Mouse (Mus musculus): Measurements from ENCODE around the gene Rps28. TPM values are rescaled to one million over a fixed set of nuclear protein-coding genes. Genes with fewer than 3 reads are reported as not detected.
"Not testable (repeated sequence)": the region's sequence is repeated elsewhere in the genome, so short reads cannot be mapped to it uniquely, and the experiment has no call there.

Gene Rps28
- polyA plus RNA-seq, 1 experiment from 2014 or later: 1,207 TPM

DNA sequence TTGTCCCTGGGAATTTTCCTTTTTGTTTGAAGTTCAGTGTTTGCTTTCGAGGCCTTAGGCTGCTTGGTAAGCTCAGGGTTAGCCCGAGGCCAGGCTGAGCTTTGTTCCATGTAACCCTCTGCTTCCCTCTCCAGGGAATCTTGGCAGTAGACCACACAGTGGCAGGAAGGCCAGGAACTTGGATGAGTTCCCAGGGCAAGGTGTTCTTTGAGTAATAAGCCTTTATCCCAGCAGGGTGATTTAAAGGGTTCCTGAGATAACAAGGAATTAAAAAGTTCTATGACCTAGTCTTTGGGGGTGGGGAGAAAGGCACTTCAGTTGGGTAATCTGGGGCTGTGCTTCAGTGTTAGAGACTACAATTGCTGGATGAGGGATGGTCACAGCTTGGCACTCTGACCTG is 4.5 kb upstream of the Rps28 start:
- peak; percentile 59 for ATAC-seq
- TF ChIP-seq CTCF (IDR thresholded peaks at IDR 0.05): peak; percentile 5
- DNase-seq (ENCODE audit: low read depth, low spot score): peak; percentile 68
- POLR2A ChIA-PET: no interaction called here
- H3K27me3 ChIP-seq: no peaks in the 10 kb centered on the region
- in situ Hi-C loops (cut with MboI; ENCODE audit: low pct_unique_long_range_greater_than_20kb): loop anchor here (5.0 to 10.0 kb wide), 2 partner anchors 294 to 387 kb away; no protein-coding TSS in a partner anchor
- CTCF ChIA-PET: interaction anchor here (1.3 to 4.6 kb wide), 2 partner anchors 12 to 50 kb away, joined by 4 to 18 read pairs; no protein-coding TSS in a partner anchor

- ChIA-PET POLR2A (no interaction called here), CTCF (interaction anchor here (0.7 to 4.6 kb wide), 11 partner anchors 14 to 863 kb away, joined by 3 to 18 read pairs (median 4); partner anchors contain the start of genes Cd320 and Kank3)
- TF ChIP-seq CTCF (IDR thresholded peaks at IDR 0.05): no peak
- H3K27me3 ChIP-seq: no peaks in the 10 kb centered on the region
- DNase-seq (ENCODE audit: low read depth, low spot score) (no peak), ATAC-seq (no peak)
- in situ Hi-C loops (cut with MboI; ENCODE audit: low pct_unique_long_range_greater_than_20kb): loop anchor here (5.0 to 10.0 kb wide), 2 partner anchors 292 to 385 kb away; no protein-coding TSS in a partner anchor
Measured at GRCm38 (mm10) chr17:33826850-33827249, 2.5 kb upstream of the Rps28 start.

- POLR2A ChIA-PET: interaction anchor here (0.6 to 3.0 kb wide), 4 partner anchors 13 to 120 kb away, joined by 3 to 11 read pairs (median 5); partner anchors contain the start of gene Cd320
- DNase-seq (ENCODE audit: low read depth, low spot score) (no peak), ATAC-seq (no peak)
- TF ChIP-seq CTCF (IDR thresholded peaks at IDR 0.05): no peak
- in situ Hi-C loops (cut with MboI; ENCODE audit: low pct_unique_long_range_greater_than_20kb): loop anchor here (5.0 to 10.0 kb wide), 2 partner anchors 291 to 383 kb away; no protein-coding TSS in a partner anchor
- CTCF ChIA-PET: interaction anchor here (1.9 kb wide), 1 partner anchor 12 kb away, joined by 6 read pairs; no protein-coding TSS in a partner anchor
- no peaks in the 10 kb centered on the region for H3K27me3 ChIP-seq
Measured at GRCm38 (mm10) chr17:33825462-33825861, 1.1 kb upstream of the Rps28 start.

- CTCF ChIA-PET; DNase-seq (ENCODE audit: low read depth, low spot score); H3K27me3 ChIP-seq; ATAC-seq: not testable (repeated sequence)
- in situ Hi-C loops (cut with MboI; ENCODE audit: low pct_unique_long_range_greater_than_20kb): loop anchor here (5.0 to 10.0 kb wide), 2 partner anchors 290 to 383 kb away; no protein-coding TSS in a partner anchor
- POLR2A ChIA-PET: interaction anchor here (0.6 to 3.0 kb wide), 4 partner anchors 12 to 120 kb away, joined by 3 to 11 read pairs (median 5); partner anchors contain the start of gene Cd320
Measured at GRCm38 (mm10) chr17:33824997-33825330, 602 bp upstream of the Rps28 start.

DNA sequence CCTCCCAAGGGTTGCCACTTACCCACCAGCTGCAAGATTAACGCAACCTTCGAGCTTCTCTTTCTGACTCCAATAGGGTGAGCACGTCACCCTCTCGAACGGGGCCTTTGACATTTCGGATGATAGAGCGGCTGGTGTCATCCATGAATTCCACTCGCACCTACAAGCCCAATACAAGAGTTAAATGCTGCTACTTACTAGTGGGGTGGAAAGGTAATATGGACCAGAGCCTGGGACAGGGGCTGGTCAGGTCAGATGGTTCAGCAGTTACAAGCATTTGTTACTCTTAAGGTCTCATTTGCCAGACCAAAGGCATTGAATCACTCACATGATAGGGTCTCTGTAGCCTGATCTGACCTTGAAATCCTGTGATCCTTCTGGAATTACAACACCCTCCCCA is 1.2 kb downstream of the Rps28 start:
- ChIA-PET POLR2A (interaction anchor here (3.0 kb wide), 1 partner anchor 11 kb away, joined by 11 read pairs; no protein-coding TSS in a partner anchor), CTCF (interaction anchor here (1.0 to 1.9 kb wide), 2 partner anchors 10 kb away, joined by 3 to 4 read pairs; no protein-coding TSS in a partner anchor)
- H3K27me3 ChIP-seq; ATAC-seq; DNase-seq (ENCODE audit: low read depth, low spot score): not testable (repeated sequence)
- in situ Hi-C loops (cut with MboI; ENCODE audit: low pct_unique_long_range_greater_than_20kb): loop anchor here (10.0 kb wide), 1 partner anchor 288 kb away; no protein-coding TSS in a partner anchor

DNA sequence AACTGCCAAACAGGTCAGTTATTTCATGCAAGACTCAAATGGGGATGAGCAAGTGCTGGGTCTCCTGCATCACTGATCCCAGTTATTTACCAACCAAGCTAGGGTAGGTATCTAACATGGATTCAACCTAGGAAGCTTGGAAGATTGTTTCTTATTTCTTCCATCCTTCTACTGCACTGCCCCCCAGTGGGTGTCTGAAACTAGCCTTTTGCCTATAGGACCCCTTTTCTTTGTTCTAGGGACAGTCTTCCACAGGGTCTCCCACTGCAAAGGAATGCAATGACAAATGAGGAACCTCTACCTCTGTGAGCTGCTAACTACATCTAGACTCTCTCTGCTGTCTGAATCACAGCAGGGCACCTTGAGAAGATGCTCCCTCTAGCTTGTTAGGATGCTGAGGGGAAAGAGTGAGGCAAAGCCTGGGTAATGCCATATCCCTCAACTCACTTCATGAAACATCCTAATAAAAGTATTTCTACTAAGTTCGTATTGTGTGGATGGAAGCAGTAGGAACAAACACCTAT is 1.9 kb downstream of the Rps28 start:
- in situ Hi-C loops (cut with MboI; ENCODE audit: low pct_unique_long_range_greater_than_20kb): loop anchor here (10.0 kb wide), 1 partner anchor 288 kb away; no protein-coding TSS in a partner anchor
- no peak for TF ChIP-seq CTCF (IDR thresholded peaks at IDR 0.05)
- CTCF ChIA-PET: interaction anchor here (1.9 kb wide), 1 partner anchor 9 kb away, joined by 4 read pairs; no protein-coding TSS in a partner anchor
- ATAC-seq (no peak), DNase-seq (ENCODE audit: low read depth, low spot score) (no peak)
- POLR2A ChIA-PET: interaction anchor here (0.5 kb wide), 1 partner anchor 1040 kb away, joined by 3 read pairs; no protein-coding TSS in a partner anchor
- no peaks in the 10 kb centered on the region for H3K27me3 ChIP-seq

DNA sequence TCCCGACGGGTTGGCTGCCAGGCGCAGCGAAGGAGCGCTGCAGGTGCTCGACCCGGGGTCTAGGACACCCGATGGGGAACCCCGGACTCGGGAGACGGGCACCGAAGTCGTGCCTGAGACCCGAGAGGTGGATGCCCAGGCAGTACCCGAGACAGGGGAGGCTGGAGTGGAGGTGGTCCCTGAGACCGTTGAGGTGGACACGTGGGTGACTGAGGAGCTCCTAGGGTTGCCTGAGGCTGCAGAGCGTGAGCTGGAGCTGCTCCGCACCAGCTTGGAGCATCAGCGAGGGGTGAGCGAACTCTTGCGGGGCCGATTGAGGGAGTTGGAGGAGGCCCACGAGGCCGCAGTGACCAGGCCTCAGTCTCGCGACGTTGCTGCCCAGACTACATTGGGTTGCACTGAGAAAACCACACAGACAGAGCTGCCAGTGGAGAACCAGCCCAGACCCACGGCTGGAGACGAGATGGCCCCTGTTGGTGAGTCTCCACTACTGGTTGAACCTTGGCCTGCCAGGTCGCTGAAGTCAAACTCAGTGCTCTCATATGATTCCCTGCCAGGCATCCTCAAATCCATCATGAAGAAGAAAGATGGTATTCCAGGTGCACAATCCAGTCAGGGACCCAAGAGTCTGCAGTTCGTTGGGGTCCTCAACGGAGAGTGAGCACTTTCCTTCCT is 6.3 kb downstream of the Rps28 start:
- no peaks in the 10 kb centered on the region for H3K27me3 ChIP-seq
- POLR2A ChIA-PET: no interaction called here
- DNase-seq (ENCODE audit: low read depth, low spot score) (no peak), ATAC-seq (peak; percentile 4)
- CTCF ChIA-PET: interaction anchor here (0.9 to 1.1 kb wide), 2 partner anchors 12 to 73 kb away, joined by 3 read pairs; no protein-coding TSS in a partner anchor
- in situ Hi-C loops (cut with MboI; ENCODE audit: low pct_unique_long_range_greater_than_20kb): no loop called here
- TF ChIP-seq CTCF (IDR thresholded peaks at IDR 0.05): no peak

DNA sequence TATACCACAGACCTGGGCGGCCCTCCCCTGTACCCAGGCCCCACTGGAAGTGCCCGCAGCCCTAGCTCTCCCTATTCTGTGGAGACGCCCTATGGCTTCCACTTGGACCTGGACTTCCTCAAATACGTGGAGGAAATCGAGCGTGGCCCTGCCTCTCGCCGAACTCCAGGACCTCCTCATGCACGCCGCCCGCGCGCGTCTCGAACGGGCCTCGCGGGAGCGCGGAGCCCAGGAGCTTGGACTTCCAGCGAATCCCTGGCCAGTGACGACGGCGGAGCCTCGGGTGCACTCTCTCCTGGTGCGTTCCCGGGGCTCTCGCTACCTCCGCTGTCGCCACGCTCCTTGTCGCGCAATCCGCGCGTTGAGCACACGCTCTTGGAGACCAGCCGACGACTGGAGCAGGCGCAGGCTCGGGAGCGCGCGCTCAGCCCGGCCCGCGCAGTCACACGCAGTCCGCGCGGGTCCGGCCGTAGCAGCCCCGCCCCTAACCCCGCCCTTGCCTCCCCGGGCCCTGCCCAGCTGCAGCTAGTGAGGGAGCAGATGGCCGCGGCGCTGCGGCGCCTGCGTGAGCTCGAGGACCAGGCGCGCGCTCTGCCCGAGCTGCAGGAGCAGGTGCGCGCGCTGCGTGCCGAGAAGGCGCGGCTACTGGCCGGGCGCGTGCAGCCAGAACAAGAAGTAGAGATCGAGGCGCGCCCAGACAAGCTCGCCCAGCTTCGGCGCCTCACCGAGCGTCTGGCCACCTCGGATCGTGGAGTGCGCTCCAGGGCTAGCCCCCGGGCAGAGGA is 7.0 kb downstream of the Rps28 start:
- in situ Hi-C loops (cut with MboI; ENCODE audit: low pct_unique_long_range_greater_than_20kb): no loop called here
- H3K27me3 ChIP-seq: no peaks in the 10 kb centered on the region
- no peak for TF ChIP-seq CTCF (IDR thresholded peaks at IDR 0.05)
- ATAC-seq: peak; percentile 82
- CTCF ChIA-PET: interaction anchor here (1.1 kb wide), 1 partner anchor 72 kb away, joined by 3 read pairs; no protein-coding TSS in a partner anchor
- DNase-seq (ENCODE audit: low read depth, low spot score): peak; percentile 62
- POLR2A ChIA-PET: no interaction called here

DNA sequence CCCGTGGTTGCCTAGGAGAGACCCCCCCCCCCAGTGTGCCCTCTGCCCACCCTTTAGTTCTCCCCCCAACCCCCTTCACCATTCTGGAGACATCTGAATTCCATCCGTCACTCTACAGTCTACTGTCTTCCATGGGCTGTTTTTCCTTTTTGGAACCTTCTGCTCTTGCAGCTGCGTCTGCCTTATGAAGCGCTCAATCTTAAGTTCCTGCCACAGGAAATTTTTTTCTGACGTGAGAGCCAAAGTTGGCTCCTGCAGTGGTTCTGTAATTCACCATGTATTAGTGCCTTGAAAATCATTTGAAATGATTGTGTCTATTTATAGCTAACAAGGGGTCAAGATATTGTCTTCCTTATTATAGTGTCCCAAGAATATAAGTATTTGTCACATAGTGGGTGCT is 7.8 kb downstream of the Rps28 start:
- CTCF ChIA-PET: interaction anchor here (1.1 kb wide), 1 partner anchor 72 kb away, joined by 3 read pairs; no protein-coding TSS in a partner anchor
- ATAC-seq (no peak), DNase-seq (ENCODE audit: low read depth, low spot score) (no peak)
- in situ Hi-C loops (cut with MboI; ENCODE audit: low pct_unique_long_range_greater_than_20kb): no loop called here
- POLR2A ChIA-PET: no interaction called here
- H3K27me3 ChIP-seq: no peaks in the 10 kb centered on the region
- TF ChIP-seq CTCF (IDR thresholded peaks at IDR 0.05): no peak

DNA sequence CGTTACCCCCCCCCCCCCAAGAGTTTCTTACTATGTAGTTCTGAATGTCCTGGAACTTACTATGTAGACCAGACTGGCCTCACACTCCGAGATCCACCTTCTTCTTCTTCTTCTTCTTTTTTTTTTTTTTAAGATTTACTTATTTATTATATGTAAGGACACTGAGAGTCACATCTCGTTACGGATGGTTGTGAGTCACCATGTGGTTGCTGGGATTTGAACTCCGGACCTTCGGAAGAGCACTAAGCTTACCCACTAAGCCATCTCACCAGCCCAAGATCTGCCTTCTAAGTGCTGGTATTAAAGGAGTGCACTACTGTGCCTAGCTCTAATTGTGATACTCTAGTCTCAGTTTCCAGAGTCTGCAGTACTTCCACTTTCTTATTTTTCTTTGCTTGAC is 9.0 kb downstream of the Rps28 start:
- ChIA-PET POLR2A (interaction anchor here (1.4 kb wide), 1 partner anchor 9 kb away, joined by 3 read pairs; the partner anchor contains the start of genes Ndufa7 and Rps28), CTCF (no interaction called here)
- ATAC-seq (no peak), DNase-seq (ENCODE audit: low read depth, low spot score) (no peak)
- H3K27me3 ChIP-seq: no peaks in the 10 kb centered on the region
- no peak for TF ChIP-seq CTCF (IDR thresholded peaks at IDR 0.05)
- in situ Hi-C loops (cut with MboI; ENCODE audit: low pct_unique_long_range_greater_than_20kb): no loop called here

Data from Patski (cell line).